Mouse (Mus musculus): ENCODE results near the gene Upk3b. TPM values are rescaled to one million over a fixed set of nuclear protein-coding genes. Genes with fewer than 3 reads are reported as not detected.

Gene Upk3b
- polyA plus RNA-seq (2014; fragmentation: Nextera tagmentation; extraction: Ambion mirVana), result 52.1 and 53.5 TPM in 2 replicates

DNA sequence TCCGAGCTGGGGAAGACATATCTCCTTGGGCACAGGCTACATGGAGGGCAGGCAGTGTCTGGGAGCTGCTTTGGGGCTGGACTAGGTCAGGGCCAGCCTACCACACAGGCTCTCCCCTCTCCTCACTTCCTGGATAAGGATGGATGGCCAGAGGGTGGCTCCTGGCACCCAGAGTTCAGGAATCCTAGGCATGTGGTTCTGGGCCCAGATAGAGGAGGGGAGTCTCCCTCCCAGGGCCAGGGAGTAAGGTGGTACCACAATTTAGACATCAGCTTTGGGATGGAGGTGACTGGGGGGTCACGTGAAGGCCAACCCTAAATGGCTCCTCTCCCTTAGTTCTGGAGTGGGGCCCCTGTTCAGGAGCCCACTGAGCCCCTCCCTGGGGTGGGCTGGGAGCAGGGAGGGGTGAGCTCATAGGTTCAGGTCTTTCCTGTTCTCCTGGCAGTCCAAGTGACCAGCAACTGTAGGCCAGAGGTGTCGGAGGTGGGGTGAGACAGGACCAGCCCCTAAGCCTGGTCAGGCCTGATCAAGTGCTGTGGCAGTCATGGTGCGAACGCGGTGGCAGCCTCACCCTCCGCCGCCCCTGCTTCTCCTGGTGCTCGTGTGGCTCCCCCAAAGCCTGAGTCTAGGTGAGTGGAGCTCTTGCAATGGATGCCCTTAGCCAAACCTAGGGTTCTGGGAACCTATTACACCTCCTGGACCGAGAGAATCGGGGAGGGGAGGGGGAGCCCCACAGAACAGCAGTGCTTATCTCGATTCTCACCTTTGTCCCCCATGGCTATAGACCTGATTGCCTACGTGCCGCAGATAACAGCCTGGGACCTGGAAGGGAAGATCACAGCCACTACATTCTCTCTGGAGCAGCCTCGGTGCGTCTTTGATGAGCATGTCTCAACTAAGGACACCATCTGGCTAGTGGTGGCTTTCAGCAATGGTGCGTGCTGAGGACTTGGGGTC, at the start of gene Upk3b:
Upk3b (plus strand) TSS at position 239 of the 957 bp plus-strand sequence.
- Histone ChIP-seq H3K4me3 (ENCODE audit: low read depth, low read length) (0 out of 2 replicates have a peak within 1 kb of the TSS, but pooled peaks have one; percentile 7), H3K27me3 (replicated peaks; ENCODE audit: control insufficient read depth, insufficient read depth, low read length) (no peaks in the 10 kb centered on the region), H3K27ac (ENCODE audit: low read depth) (peak within 1 kb of the TSS; percentile 17; the same call in 1 of the 2 replicates), H3K9ac (ENCODE audit: low read length) (no peak within 1 kb of the TSS), H3K36me3 (ENCODE audit: control insufficient read depth, insufficient read depth, low read length) (no peaks in the 10 kb centered on the region), H3K4me2 (ENCODE audit: low read length) (no peak within 1 kb of the TSS), H3K4me1 (replicated peaks; ENCODE audit: control insufficient read depth, insufficient read depth, low read length) (no peaks in the 10 kb centered on the region), H3K9me3 (ENCODE audit: control insufficient read depth, low read length) (no peaks in the 10 kb centered on the region)
- ATAC-seq (replicated peaks; ENCODE audit: low FRiP score, low TSS enrichment, low read depth), result peak; percentile 50
- peak; percentile 62 for DNase-seq (ENCODE audit: low spot score)
- 53% methylated on average over 17 of the region's 17 CpGs for WGBS

DNA sequence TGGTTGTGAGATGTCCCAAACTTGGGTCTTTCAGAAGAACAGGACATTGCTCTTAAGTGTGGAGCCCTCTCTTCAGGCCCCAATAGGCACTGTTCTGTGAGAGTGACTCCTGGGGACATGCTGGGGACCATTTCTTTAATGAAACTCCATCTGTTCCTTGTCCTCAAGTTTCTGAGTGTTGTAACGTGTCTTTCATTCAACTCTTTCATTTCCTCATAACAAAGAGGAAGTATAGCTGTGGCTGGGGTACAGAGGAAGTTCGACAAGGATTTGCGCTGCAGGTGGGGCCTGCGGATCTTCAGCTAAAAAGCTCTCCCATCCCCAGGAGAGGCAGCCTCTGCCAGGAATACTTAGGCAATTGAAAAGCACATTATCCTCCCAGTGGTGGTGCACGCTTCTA, 47.7 kb upstream of the Upk3b start:
- H3K4me1 ChIP-seq (replicated peaks; ENCODE audit: control insufficient read depth, insufficient read depth, low read length), result peaks cover 4% of the 10 kb centered on the region; the same call in 1 of the 2 replicates
- DNase-seq (ENCODE audit: low spot score), result no peak
- no peaks in the 10 kb centered on the region for H3K9me3 ChIP-seq (ENCODE audit: control insufficient read depth, low read length)
- no peaks in the 10 kb centered on the region for H3K27me3 ChIP-seq (replicated peaks; ENCODE audit: control insufficient read depth, insufficient read depth, low read length)
- no peak overlapping the region for H3K4me2 ChIP-seq (ENCODE audit: low read length)
- no peak for ATAC-seq (replicated peaks; ENCODE audit: low FRiP score, low TSS enrichment, low read depth)
- H3K4me3 ChIP-seq (ENCODE audit: low read depth, low read length), result no peak overlapping the region
- no peaks in the 10 kb centered on the region for H3K36me3 ChIP-seq (ENCODE audit: control insufficient read depth, insufficient read depth, low read length)
- no peak overlapping the region for H3K27ac ChIP-seq (ENCODE audit: low read depth)
- 75% methylated on average over 5 of the region's 5 CpGs for WGBS
- no peak overlapping the region for H3K9ac ChIP-seq (ENCODE audit: low read length)

DNA sequence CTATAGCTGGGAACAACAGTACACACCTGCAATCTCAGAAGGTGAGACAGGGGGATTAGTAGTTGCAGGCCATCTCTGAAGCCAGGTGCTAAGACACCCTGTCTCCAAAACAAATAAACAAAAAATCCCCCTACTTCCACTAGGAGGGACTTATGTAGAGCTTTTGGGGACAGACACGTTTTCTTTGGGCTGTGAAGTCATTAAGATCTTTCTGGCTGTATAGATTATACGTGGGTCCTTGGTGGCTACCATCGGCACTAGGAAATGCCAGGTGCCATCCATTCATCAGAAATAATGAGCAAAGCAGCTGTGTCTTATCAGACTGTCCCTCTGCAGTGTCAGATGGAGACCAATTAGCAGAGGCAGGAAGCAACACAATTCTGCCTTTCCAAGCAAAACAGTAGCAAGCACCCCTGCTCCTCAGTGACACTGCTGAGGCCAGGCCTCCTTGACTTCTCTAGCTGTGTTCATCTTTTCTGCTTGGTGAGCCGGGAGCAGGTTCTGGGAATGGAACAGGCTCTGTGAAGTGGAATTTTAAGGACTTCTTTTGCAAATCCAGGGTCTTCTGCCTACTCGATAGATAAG, 44.8 kb upstream of the Upk3b start:
- 47% methylated on average over 5 of the region's 5 CpGs for WGBS
- Histone ChIP-seq H3K4me2 (ENCODE audit: low read length) (no peak overlapping the region), H3K9ac (ENCODE audit: low read length) (no peak overlapping the region)

DNA sequence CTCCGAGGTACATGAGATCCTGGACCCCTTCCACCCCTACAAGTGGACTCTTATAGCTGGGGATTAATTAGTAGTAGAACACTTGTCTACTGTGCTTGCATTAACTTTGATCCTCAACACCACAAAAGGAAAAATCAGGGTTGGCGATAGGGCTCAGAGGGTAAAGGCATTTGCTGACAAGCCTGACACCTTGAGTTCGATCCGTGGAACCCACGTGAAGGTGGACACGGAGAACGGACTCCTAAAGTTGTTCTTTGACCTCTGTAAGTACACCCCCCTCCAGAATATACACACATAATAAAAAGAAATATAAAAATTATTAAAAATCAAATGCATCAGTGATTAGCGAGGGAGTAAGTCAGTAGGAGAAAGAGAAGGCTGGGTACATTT, 44.0 kb upstream of the Upk3b start:
- H3K36me3 ChIP-seq (ENCODE audit: control insufficient read depth, insufficient read depth, low read length), result peaks cover 31% of the 10 kb centered on the region
- 69% methylated on average over 8 of the region's 8 CpGs for WGBS
- DNase-seq (ENCODE audit: low spot score), result no peak

More for the DNA sequence above, 44.8 kb upstream of the Upk3b start:
- Histone ChIP-seq H3K4me3 (ENCODE audit: low read depth, low read length) (no peak overlapping the region), H3K9me3 (ENCODE audit: control insufficient read depth, low read length) (no peaks in the 10 kb centered on the region), H3K27me3 (replicated peaks; ENCODE audit: control insufficient read depth, insufficient read depth, low read length) (no peaks in the 10 kb centered on the region), H3K4me1 (replicated peaks; ENCODE audit: control insufficient read depth, insufficient read depth, low read length) (peaks cover 8% of the 10 kb centered on the region; the same call in 1 of the 2 replicates), H3K36me3 (ENCODE audit: control insufficient read depth, insufficient read depth, low read length) (peaks cover 22% of the 10 kb centered on the region), H3K27ac (ENCODE audit: low read depth) (no peak overlapping the region)
- no peak for ATAC-seq (replicated peaks; ENCODE audit: low FRiP score, low TSS enrichment, low read depth)
- DNase-seq (ENCODE audit: low spot score), result no peak

DNA sequence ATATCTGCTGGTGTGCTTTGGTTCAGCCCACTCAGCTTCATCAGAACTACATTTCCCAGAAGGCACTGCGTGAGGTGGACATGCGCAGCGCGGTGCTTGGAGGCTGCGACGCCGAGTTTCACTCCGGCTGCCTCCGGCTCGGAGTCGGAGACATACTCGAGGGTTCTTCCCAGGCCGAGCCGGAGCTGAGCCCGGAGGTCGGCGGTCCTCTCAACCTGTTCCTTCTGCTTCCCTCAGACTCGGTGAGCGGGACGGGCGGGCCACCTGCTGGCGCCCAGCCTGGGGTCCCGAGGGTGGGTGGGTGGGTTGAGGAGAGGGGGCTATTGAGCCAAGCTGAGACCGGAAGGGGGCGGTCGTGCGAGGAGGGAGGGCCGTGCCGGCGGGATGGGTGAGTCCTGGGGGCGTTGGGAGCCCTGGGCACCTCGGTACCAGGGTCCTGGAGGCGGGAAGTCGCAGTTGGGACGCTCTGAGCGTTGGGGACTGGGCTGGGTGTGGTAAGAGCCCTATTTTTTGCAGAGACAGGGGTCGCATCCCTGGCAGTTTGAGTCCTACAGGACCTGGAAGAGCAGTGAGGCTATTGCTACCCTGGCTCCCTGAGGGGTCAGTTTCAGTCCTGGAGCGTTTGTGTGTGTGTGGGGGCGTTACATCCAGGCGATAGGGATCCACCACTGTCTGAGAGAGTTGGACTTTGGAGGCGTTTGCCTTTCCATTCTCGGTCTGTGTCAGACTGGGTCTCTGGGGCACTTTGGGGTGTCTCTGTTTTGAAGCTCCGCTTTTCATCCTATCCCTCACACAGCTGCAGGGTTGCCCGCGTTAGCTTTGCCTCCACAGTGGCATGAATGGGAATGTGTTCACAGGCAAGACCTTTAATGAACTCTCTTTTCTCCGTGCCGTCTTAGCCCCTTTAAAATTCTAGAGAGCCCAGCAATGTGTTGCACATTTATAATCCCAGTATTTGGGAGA, 43.3 kb upstream of the Upk3b start, which contains the start of gene Dtx2:
Dtx2 (plus strand) TSS at position 76 of the 963 bp plus-strand sequence.
- no peaks in the 10 kb centered on the region for H3K9me3 ChIP-seq (ENCODE audit: control insufficient read depth, low read length)
- WGBS, result under 1% methylated on average over 47 of the region's 47 CpGs
- peaks cover 34% of the 10 kb centered on the region for H3K36me3 ChIP-seq (ENCODE audit: control insufficient read depth, insufficient read depth, low read length)
- H3K27me3 ChIP-seq (replicated peaks; ENCODE audit: control insufficient read depth, insufficient read depth, low read length), result no peaks in the 10 kb centered on the region
- peak; percentile 89 for DNase-seq (ENCODE audit: low spot score)
- peak within 1 kb of the TSS; percentile 75 for H3K4me2 ChIP-seq (ENCODE audit: low read length)
- ATAC-seq (replicated peaks; ENCODE audit: low FRiP score, low TSS enrichment, low read depth), result peak; percentile 93
- peak within 1 kb of the TSS; percentile 71 for H3K4me3 ChIP-seq (ENCODE audit: low read depth, low read length)
- H3K9ac ChIP-seq (ENCODE audit: low read length), result peak within 1 kb of the TSS; percentile 73
- peaks cover 8% of the 10 kb centered on the region; the same call in 1 of the 2 replicates for H3K4me1 ChIP-seq (replicated peaks; ENCODE audit: control insufficient read depth, insufficient read depth, low read length)
- H3K27ac ChIP-seq (ENCODE audit: low read depth), result peak within 1 kb of the TSS; percentile 84

More for the DNA sequence above, 44.0 kb upstream of the Upk3b start:
- no peak overlapping the region for H3K9ac ChIP-seq (ENCODE audit: low read length)
- H3K4me3 ChIP-seq (ENCODE audit: low read depth, low read length), result peak overlapping the region; percentile 71; the same call in 1 of the 2 replicates
- no peak overlapping the region for H3K27ac ChIP-seq (ENCODE audit: low read depth)
- H3K9me3 ChIP-seq (ENCODE audit: control insufficient read depth, low read length), result no peaks in the 10 kb centered on the region
- no peak overlapping the region for H3K4me2 ChIP-seq (ENCODE audit: low read length)
- peak; percentile 16; the same call in 1 of the 2 replicates for ATAC-seq (replicated peaks; ENCODE audit: low FRiP score, low TSS enrichment, low read depth)
- no peaks in the 10 kb centered on the region for H3K27me3 ChIP-seq (replicated peaks; ENCODE audit: control insufficient read depth, insufficient read depth, low read length)
- H3K4me1 ChIP-seq (replicated peaks; ENCODE audit: control insufficient read depth, insufficient read depth, low read length), result peaks cover 8% of the 10 kb centered on the region; the same call in 1 of the 2 replicates

DNA sequence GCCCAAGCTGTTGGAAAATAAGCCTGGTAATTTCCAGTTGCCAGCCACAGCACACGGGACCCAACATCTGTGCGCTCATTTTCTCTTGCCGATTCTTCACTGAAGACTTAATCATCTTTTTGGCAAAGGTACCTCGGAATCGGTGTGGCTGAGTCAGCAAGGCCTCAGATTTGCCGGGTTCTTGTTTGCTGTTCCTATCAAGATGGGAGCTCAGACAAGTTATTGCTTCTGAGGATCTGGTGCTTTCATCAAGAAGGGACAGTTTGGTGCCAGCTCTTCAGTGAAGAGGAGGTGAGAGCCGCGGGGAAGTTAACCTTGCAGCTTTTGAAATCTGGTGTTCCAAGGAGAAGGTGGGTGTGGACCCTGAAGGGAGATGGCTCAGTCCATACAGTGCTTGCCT, 42.1 kb upstream of the Upk3b start:
- Histone ChIP-seq H3K4me2 (ENCODE audit: low read length) (no peak overlapping the region), H3K27me3 (replicated peaks; ENCODE audit: control insufficient read depth, insufficient read depth, low read length) (no peaks in the 10 kb centered on the region)
- WGBS, result 86% methylated on average over 8 of the region's 8 CpGs

DNA sequence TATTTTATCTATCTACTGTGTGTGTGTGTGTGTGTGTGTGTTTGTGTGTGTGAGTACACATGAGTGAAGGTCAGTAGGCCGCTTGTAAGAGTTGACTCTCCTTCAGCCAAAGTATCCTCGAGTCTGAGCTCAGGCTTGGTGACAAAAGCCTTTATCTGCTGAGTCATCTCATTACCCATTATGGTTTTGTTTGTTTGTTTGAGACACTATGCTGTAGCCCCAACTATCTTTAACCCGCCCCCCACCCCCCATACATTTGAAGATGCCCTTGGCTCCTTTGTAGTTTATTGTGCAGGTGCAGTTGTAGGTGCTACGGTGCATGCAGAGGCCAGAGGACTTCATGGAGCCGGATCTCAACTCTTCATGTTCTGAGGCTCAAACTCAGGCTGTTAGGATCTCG, 37.1 kb upstream of the Upk3b start:
- 89% methylated on average over 6 of the region's 6 CpGs for WGBS

More for the DNA sequence above, 42.1 kb upstream of the Upk3b start:
- Histone ChIP-seq H3K4me1 (replicated peaks; ENCODE audit: control insufficient read depth, insufficient read depth, low read length) (peaks cover 8% of the 10 kb centered on the region; the same call in 1 of the 2 replicates), H3K36me3 (ENCODE audit: control insufficient read depth, insufficient read depth, low read length) (peaks cover 35% of the 10 kb centered on the region), H3K9ac (ENCODE audit: low read length) (no peak overlapping the region), H3K4me3 (ENCODE audit: low read depth, low read length) (no peak overlapping the region), H3K9me3 (ENCODE audit: control insufficient read depth, low read length) (no peaks in the 10 kb centered on the region), H3K27ac (ENCODE audit: low read depth) (no peak overlapping the region)
- no peak for DNase-seq (ENCODE audit: low spot score)
- ATAC-seq (replicated peaks; ENCODE audit: low FRiP score, low TSS enrichment, low read depth), result no peak

More for the DNA sequence above, 37.1 kb upstream of the Upk3b start:
- H3K9me3 ChIP-seq (ENCODE audit: control insufficient read depth, low read length), result no peaks in the 10 kb centered on the region
- H3K27ac ChIP-seq (ENCODE audit: low read depth), result no peak overlapping the region
- no peak overlapping the region for H3K4me3 ChIP-seq (ENCODE audit: low read depth, low read length)
- no peak overlapping the region for H3K9ac ChIP-seq (ENCODE audit: low read length)
- H3K4me2 ChIP-seq (ENCODE audit: low read length), result no peak overlapping the region
- peaks cover 40% of the 10 kb centered on the region for H3K36me3 ChIP-seq (ENCODE audit: control insufficient read depth, insufficient read depth, low read length)
- ATAC-seq (replicated peaks; ENCODE audit: low FRiP score, low TSS enrichment, low read depth) (no peak), DNase-seq (ENCODE audit: low spot score) (no peak)
- H3K4me1 ChIP-seq (replicated peaks; ENCODE audit: control insufficient read depth, insufficient read depth, low read length), result no peaks in the 10 kb centered on the region; the same call in 1 of the 2 replicates
- H3K27me3 ChIP-seq (replicated peaks; ENCODE audit: control insufficient read depth, insufficient read depth, low read length), result no peaks in the 10 kb centered on the region

Measured in intestine, embryonic 14.5 days (tissue).